Mouse (Mus musculus): ENCODE measurements around the gene Rbm3. TPM values are rescaled to one million over a fixed set of nuclear protein-coding genes. Genes with fewer than 3 reads are reported as not detected.

Rbm3 gene
- polyA plus RNA-seq, 1 experiment, result 515 TPM

GRCm38 (mm10) chrX:8132017-8132976, 13.4 kb downstream of the Rbm3 start, which contains the start of gene Wdr13:
TSS of gene Wdr13 (minus strand) at chrX:8132892.
- H3K27ac ChIP-seq (ENCODE audit: insufficient read depth, low read length), result peak within 1 kb of the TSS; percentile 95
- TF ChIP-seq POLR2A (IDR thresholded peaks at IDR 0.05; ENCODE audit: low read depth, low read length) (peak; percentile 76), CTCF (IDR thresholded peaks at IDR 0.05; ENCODE audit: borderline replicate concordance, insufficient read depth, low read length) (no peak)
- 0 out of 2 replicates have a peak, but pooled peaks cover 4% of the 10 kb centered on the region for H3K4me1 ChIP-seq (ENCODE audit: control insufficient read depth, insufficient read depth, low read length)
- peak within 1 kb of the TSS; percentile 65 for H3K4me3 ChIP-seq (ENCODE audit: insufficient read depth, low read length)

GRCm38 (mm10) chrX:8131393-8131792, 14.3 kb downstream of the Rbm3 start:
- H3K4me3 ChIP-seq (ENCODE audit: insufficient read depth, low read length), result peak overlapping the region; percentile 30
- H3K27ac ChIP-seq (ENCODE audit: insufficient read depth, low read length), result peak overlapping the region; percentile 24; the same call in 1 of the 2 replicates
- TF ChIP-seq CTCF (IDR thresholded peaks at IDR 0.05; ENCODE audit: borderline replicate concordance, insufficient read depth, low read length) (no peak), POLR2A (IDR thresholded peaks at IDR 0.05; ENCODE audit: low read depth, low read length) (no peak)
- H3K4me1 ChIP-seq (ENCODE audit: control insufficient read depth, insufficient read depth, low read length), result 0 out of 2 replicates have a peak, but pooled peaks cover 4% of the 10 kb centered on the region

- TF ChIP-seq CTCF (IDR thresholded peaks at IDR 0.05; ENCODE audit: borderline replicate concordance, insufficient read depth, low read length), result no peak
- no peak for TF ChIP-seq POLR2A (IDR thresholded peaks at IDR 0.05; ENCODE audit: low read depth, low read length)
- Histone ChIP-seq H3K4me1 (ENCODE audit: control insufficient read depth, insufficient read depth, low read length) (no peaks in the 10 kb centered on the region), H3K27ac (ENCODE audit: insufficient read depth, low read length) (no peak overlapping the region), H3K4me3 (ENCODE audit: insufficient read depth, low read length) (no peak overlapping the region)
These were observed 20.4 kb downstream of the Rbm3 start for GRCm38 (mm10) chrX:8125235-8125634.

GRCm38 (mm10) chrX:8123821-8124470, 21.7 kb downstream of the Rbm3 start:
- H3K4me3 ChIP-seq (ENCODE audit: insufficient read depth, low read length), result no peak overlapping the region
- no peak overlapping the region for H3K27ac ChIP-seq (ENCODE audit: insufficient read depth, low read length)
- TF ChIP-seq CTCF (IDR thresholded peaks at IDR 0.05; ENCODE audit: borderline replicate concordance, insufficient read depth, low read length) (no peak), POLR2A (IDR thresholded peaks at IDR 0.05; ENCODE audit: low read depth, low read length) (no peak)
- no peaks in the 10 kb centered on the region for H3K4me1 ChIP-seq (ENCODE audit: control insufficient read depth, insufficient read depth, low read length)

GRCm38 (mm10) chrX:8117264-8117663, 28.4 kb downstream of the Rbm3 start:
- no peaks in the 10 kb centered on the region for H3K4me1 ChIP-seq (ENCODE audit: control insufficient read depth, insufficient read depth, low read length)
- TF ChIP-seq POLR2A (IDR thresholded peaks at IDR 0.05; ENCODE audit: low read depth, low read length), result no peak
- TF ChIP-seq CTCF (IDR thresholded peaks at IDR 0.05; ENCODE audit: borderline replicate concordance, insufficient read depth, low read length), result no peak
- no peak overlapping the region for H3K4me3 ChIP-seq (ENCODE audit: insufficient read depth, low read length)
- no peak overlapping the region for H3K27ac ChIP-seq (ENCODE audit: insufficient read depth, low read length)

- Histone ChIP-seq H3K4me1 (ENCODE audit: control insufficient read depth, insufficient read depth, low read length) (no peaks in the 10 kb centered on the region), H3K27ac (ENCODE audit: insufficient read depth, low read length) (no peak overlapping the region), H3K4me3 (ENCODE audit: insufficient read depth, low read length) (no peak overlapping the region)
- TF ChIP-seq CTCF (IDR thresholded peaks at IDR 0.05; ENCODE audit: borderline replicate concordance, insufficient read depth, low read length) (no peak), POLR2A (IDR thresholded peaks at IDR 0.05; ENCODE audit: low read depth, low read length) (no peak)
These were observed 30.4 kb downstream of the Rbm3 start for GRCm38 (mm10) chrX:8115275-8115674.

- Histone ChIP-seq H3K4me3 (ENCODE audit: insufficient read depth, low read length) (no peak overlapping the region), H3K4me1 (ENCODE audit: control insufficient read depth, insufficient read depth, low read length) (no peaks in the 10 kb centered on the region), H3K27ac (ENCODE audit: insufficient read depth, low read length) (no peak overlapping the region)
- TF ChIP-seq POLR2A (IDR thresholded peaks at IDR 0.05; ENCODE audit: low read depth, low read length) (no peak), CTCF (IDR thresholded peaks at IDR 0.05; ENCODE audit: borderline replicate concordance, insufficient read depth, low read length) (no peak)
These were observed 40.7 kb downstream of the Rbm3 start for GRCm38 (mm10) chrX:8105019-8105418.

- TF ChIP-seq CTCF (IDR thresholded peaks at IDR 0.05; ENCODE audit: borderline replicate concordance, insufficient read depth, low read length) (no peak), POLR2A (IDR thresholded peaks at IDR 0.05; ENCODE audit: low read depth, low read length) (no peak)
- Histone ChIP-seq H3K4me1 (ENCODE audit: control insufficient read depth, insufficient read depth, low read length) (no peaks in the 10 kb centered on the region), H3K27ac (ENCODE audit: insufficient read depth, low read length) (no peak overlapping the region), H3K4me3 (ENCODE audit: insufficient read depth, low read length) (no peak overlapping the region)
These were observed 43.4 kb downstream of the Rbm3 start for GRCm38 (mm10) chrX:8102213-8102668.

- Histone ChIP-seq H3K4me1 (ENCODE audit: control insufficient read depth, insufficient read depth, low read length) (no peaks in the 10 kb centered on the region), H3K27ac (ENCODE audit: insufficient read depth, low read length) (no peak overlapping the region), H3K4me3 (ENCODE audit: insufficient read depth, low read length) (no peak overlapping the region)
- TF ChIP-seq POLR2A (IDR thresholded peaks at IDR 0.05; ENCODE audit: low read depth, low read length), result no peak
- TF ChIP-seq CTCF (IDR thresholded peaks at IDR 0.05; ENCODE audit: borderline replicate concordance, insufficient read depth, low read length), result no peak
These were observed 44.7 kb downstream of the Rbm3 start for GRCm38 (mm10) chrX:8101017-8101416.

Measured in embryonic fibroblast, embryonic 13.5 days (primary cell).